Mouse (Mus musculus) CH12.LX (cell line): ENCODE measurements around the gene Eid1. TPM values are rescaled to one million over a fixed set of nuclear protein-coding genes. Genes with fewer than 3 reads are reported as not detected.

Source experiments
- DNase-seq: peaks from one replicate; pipeline ENCODE4 v3.0.0-alpha.2; 2013; ENCODE audit errors: extremely low read depth
- H3K27ac ChIP-seq: 2 replicates; pipeline ENCODE4 v1.5.1; 2012; ENCODE audit warnings: low read depth, mild to moderate bottlenecking, control low read depth, moderate library complexity; ENCODE audit not compliant: insufficient read depth
- H3K27me3 ChIP-seq: replicated peaks from 2 replicates; pipeline ENCODE3; 2012; ENCODE audit warnings: inconsistent platforms
- H3K36me3 ChIP-seq, 2 experiments: replicated peaks in 1 of 2; 2 replicates each; pipeline versions ENCODE3 to v1.6.1; 2012; ENCODE audit warnings: inconsistent platforms in 1 of 2, low read length in 1 of 2, mild to moderate bottlenecking in 1 of 2, mixed read lengths in 1 of 2, moderate library complexity in 1 of 2; ENCODE audit not compliant: control insufficient read depth in 1 of 2, insufficient read depth in 1 of 2
- H3K4me1 ChIP-seq, 2 experiments: 2 replicates each; pipeline ENCODE4 v1.6.1; 2012; ENCODE audit warnings: inconsistent platforms in 1 of 2, moderate library complexity in 1 of 2; ENCODE audit not compliant: insufficient read depth in 2 of 2, control insufficient read depth in 1 of 2
- H3K4me2 ChIP-seq: 2 replicates; pipeline ENCODE4 v1.6.1; 2012; ENCODE audit warnings: low read depth, mild to moderate bottlenecking, control low read depth; ENCODE audit not compliant: poor library complexity, insufficient read depth, severe bottlenecking
- H3K4me3 ChIP-seq, 3 experiments: fragments of 150-350 bp in 1 of 3; sonication (generic) in 1 of 3; replicated peaks in 1 of 3; 2 replicates each; pipeline versions ENCODE3 to v1.5.1; 2011 to 2012; ENCODE audit warnings: low read depth in 2 of 3, low read length in 2 of 3, mild to moderate bottlenecking in 2 of 3, moderate library complexity in 2 of 3, control low read depth in 1 of 3, improper control_type of control experiment in 1 of 3, inconsistent platforms in 1 of 3, mixed read lengths in 1 of 3; ENCODE audit not compliant: poor library complexity in 1 of 3
- H3K79me2 ChIP-seq: replicated peaks from 2 replicates; pipeline ENCODE4 v1.6.1; 2012; ENCODE audit warnings: mild to moderate bottlenecking, moderate library complexity; ENCODE audit not compliant: control insufficient read depth, poor library complexity, insufficient read depth, severe bottlenecking; ENCODE audit errors: extremely low read depth
- H3K9ac ChIP-seq: 2 replicates; pipeline ENCODE4 v1.6.1; 2012; ENCODE audit warnings: low read depth, mild to moderate bottlenecking, control low read depth, moderate library complexity; ENCODE audit not compliant: insufficient read depth
- H3K9me3 ChIP-seq: replicated peaks from 2 replicates; pipeline ENCODE3; 2012; ENCODE audit warnings: low read length, inconsistent platforms, mixed read lengths
- CTCF ChIP-seq, 2 experiments: IDR thresholded peaks in 1 of 2; conservative IDR thresholded peaks in 1 of 2; 2 replicates each; pipeline ENCODE4 v1.5.1; 2011 to 2012; ENCODE audit warnings: low read depth in 2 of 2, low read length in 2 of 2, improper control_type of control experiment in 1 of 2, inconsistent platforms in 1 of 2, mild to moderate bottlenecking in 1 of 2, moderate library complexity in 1 of 2
- E2F4 ChIP-seq: IDR thresholded peaks from 2 replicates; pipeline ENCODE4 v1.6.1; 2011; ENCODE audit warnings: low read depth, low read length, improper control_type of control experiment; ENCODE audit not compliant: insufficient replicate concordance
- ELF1 ChIP-seq: IDR thresholded peaks from 2 replicates; pipeline ENCODE4 v1.6.1; 2014; ENCODE audit warnings: low read depth, mild to moderate bottlenecking, inconsistent platforms, low read length, improper control_type of control experiment
- JUN ChIP-seq: IDR thresholded peaks from 2 replicates; pipeline ENCODE4 v1.6.1; 2011; ENCODE audit warnings: low read depth, mild to moderate bottlenecking, low read length, improper control_type of control experiment, moderate library complexity; ENCODE audit not compliant: insufficient read depth
- KAT2A ChIP-seq: IDR thresholded peaks from 2 replicates; pipeline ENCODE4 v1.6.1; 2012; ENCODE audit warnings: low read length, improper control_type of control experiment, inconsistent platforms; ENCODE audit not compliant: insufficient replicate concordance
- MAFK ChIP-seq: IDR thresholded peaks from 2 replicates; pipeline ENCODE4 v1.6.1; 2011; ENCODE audit warnings: low read length, improper control_type of control experiment; ENCODE audit not compliant: insufficient replicate concordance
- MYC ChIP-seq: IDR thresholded peaks from 2 replicates; pipeline ENCODE4 v1.6.1; 2011; ENCODE audit warnings: low read depth, mild to moderate bottlenecking, improper control_type of control experiment, low read length
- NRF1 ChIP-seq: IDR thresholded peaks from 2 replicates; pipeline ENCODE4 v1.6.1; 2014; ENCODE audit warnings: low read depth, mild to moderate bottlenecking, inconsistent platforms, low read length, improper control_type of control experiment, moderate library complexity
- PAX5 ChIP-seq: IDR thresholded peaks from 2 replicates; pipeline ENCODE4 v1.6.1; 2012; ENCODE audit warnings: low read length, inconsistent platforms, mixed read lengths
- POLR2A ChIP-seq: IDR thresholded peaks from 2 replicates; pipeline ENCODE4 v1.6.1; 2011; ENCODE audit warnings: low read depth, mild to moderate bottlenecking, improper control_type of control experiment, low read length
- POLR2AphosphoS2 ChIP-seq: IDR thresholded peaks from 2 replicates; pipeline ENCODE4 v1.6.1; 2011; ENCODE audit warnings: low read depth, low read length, improper control_type of control experiment
- RAD21 ChIP-seq: IDR thresholded peaks from 2 replicates; pipeline ENCODE4 v1.6.1; 2011; ENCODE audit warnings: low read depth, mild to moderate bottlenecking, low read length, improper control_type of control experiment, moderate library complexity
- RCOR1 ChIP-seq: conservative IDR thresholded peaks from 2 replicates; pipeline ENCODE4 v1.6.1; 2012; ENCODE audit warnings: low read depth, mild to moderate bottlenecking, inconsistent platforms, low read length, improper control_type of control experiment
- SIN3A ChIP-seq: IDR thresholded peaks from 2 replicates; pipeline ENCODE4 v1.6.1; 2012; ENCODE audit warnings: low read length, improper control_type of control experiment, inconsistent platforms
- TBP ChIP-seq: conservative IDR thresholded peaks from 2 replicates; pipeline ENCODE4 v1.6.1; 2011; ENCODE audit warnings: low read depth, low read length, improper control_type of control experiment
- TCF12 ChIP-seq: IDR thresholded peaks from 2 replicates; pipeline ENCODE4 v1.6.1; 2014; ENCODE audit warnings: low read depth, mild to moderate bottlenecking, inconsistent platforms, low read length, improper control_type of control experiment
- UBTF ChIP-seq: IDR thresholded peaks from 2 replicates; pipeline ENCODE4 v1.6.1; 2012; ENCODE audit warnings: low read depth, mild to moderate bottlenecking, inconsistent platforms, low read length, improper control_type of control experiment, moderate library complexity
- USF1 ChIP-seq: IDR thresholded peaks from 2 replicates; pipeline ENCODE4 v1.6.1; 2014; ENCODE audit warnings: low read depth, mild to moderate bottlenecking, inconsistent platforms, low read length, improper control_type of control experiment
- USF2 ChIP-seq: conservative IDR thresholded peaks from 2 replicates; pipeline ENCODE4 v1.6.1; 2011; ENCODE audit warnings: low read depth, low read length, improper control_type of control experiment
- ZC3H11A ChIP-seq: IDR thresholded peaks from 2 replicates; pipeline ENCODE4 v1.6.1; 2012; ENCODE audit warnings: low read depth, mild to moderate bottlenecking, inconsistent platforms, low read length, improper control_type of control experiment
- ZKSCAN1 ChIP-seq: IDR thresholded peaks from 2 replicates; pipeline ENCODE4 v1.6.1; 2012; ENCODE audit warnings: low read depth, inconsistent platforms, low read length, improper control_type of control experiment, borderline replicate concordance
- ZMIZ1 ChIP-seq: IDR thresholded peaks from 2 replicates; pipeline ENCODE4 v1.6.1; 2012; ENCODE audit warnings: low read depth, mild to moderate bottlenecking, inconsistent platforms, low read length, improper control_type of control experiment
- ZNF384 ChIP-seq: IDR thresholded peaks from 2 replicates; pipeline ENCODE4 v1.6.1; 2012; ENCODE audit warnings: low read depth, low read length, improper control_type of control experiment, inconsistent platforms
- dilution Hi-C: fragments of 300-500 bp; cut with MboI; formaldehyde crosslinking; loops from 2 replicates; pipeline ENCODE4 v1.14.3; 2020; ENCODE audit warnings: low sequenced_read_pairs; ENCODE audit not compliant: extremely low pct_unique_long_range_greater_than_20kb, extremely low pct_ligation_motif_present
- in situ Hi-C: fragments of 300-500 bp; cut with MboI; formaldehyde crosslinking; loops from 3 replicates; pipeline ENCODE4 v1.14.3; 2019; ENCODE audit warnings: low sequenced_read_pairs, low pct_ligation_motif_present, low pct_unique_long_range_greater_than_20kb, mixed read lengths
- polyA plus RNA-seq: library from polyadenylated mRNA; unstranded; fragments of >175 nt; gene quantifications from 2 replicates; pipeline ENCODE4 v1.2.1, GENCODE M21; 2012; ENCODE audit warnings: low read depth; ENCODE audit not compliant: insufficient read length
- total RNA-seq, 2 experiments: library from RNA; depleted of rRNA; stranded (reverse); fragments of 300-350 nt in 1 of 2; fragments of >200 nt in 1 of 2; gene quantifications; 2 replicates each; pipeline ENCODE4 v1.2.3; 2012 to 2014

Gene Eid1
- total and polyA plus RNA-seq, 3 experiments = 15.4 to 39.8 (median 20.4) TPM

- dilution Hi-C loops (no loop called here), in situ Hi-C loops (loop anchor here (25.0 kb wide), 1 partner anchor 386 kb away; the partner anchor contains the start of gene Fgf7)
Observed at GRCm38 (mm10) chr2:125651563-125651962, 21.3 kb upstream of the Eid1 start.

GRCm38 (mm10) chr2:125653286-125653685 lies 19.6 kb upstream of the Eid1 start:
- Histone ChIP-seq H3K79me2 (no peaks in the 10 kb centered on the region), H3K27ac (no peak overlapping the region), H3K4me2 (no peak overlapping the region), H3K4me1 (peaks cover 0 to 6% of the 10 kb centered on the region in 2 experiments; a peak in 1 of 4 replicates), H3K4me3 (no peak overlapping the region), H3K36me3 (no peaks in the 10 kb centered on the region), H3K9ac (no peak overlapping the region), H3K9me3 (peaks cover under 1% of the 10 kb centered on the region), H3K27me3 (no peaks in the 10 kb centered on the region)
- no peak for DNase-seq
- in situ Hi-C loops = loop anchor here (25.0 kb wide), 1 partner anchor 384 kb away; the partner anchor contains the start of gene Fgf7
- no peak for TF ChIP-seq TCF12
- TF ChIP-seq NRF1 = no peak
- TF ChIP-seq POLR2AphosphoS2 = no peak
- no peak for TF ChIP-seq E2F4
- no peak for TF ChIP-seq MAFK
- TF ChIP-seq SIN3A = no peak
- TF ChIP-seq CTCF (conservative IDR thresholded peaks at IDR 0.05 in 1 of 2, IDR thresholded peaks at IDR 0.05 in 1 of 2; ENCODE audit: low read depth in 2 of 2, low read length in 2 of 2) = no peak
- dilution Hi-C loops = no loop called here

More at GRCm38 (mm10) chr2:125651563-125651962, 21.3 kb upstream of the Eid1 start:
- Histone ChIP-seq H3K4me2 (peak overlapping the region; percentile 53), H3K9ac (0 out of 2 replicates have a peak overlapping the region, but pooled peaks have one; percentile 7), H3K79me2 (no peaks in the 10 kb centered on the region), H3K27ac (no peak overlapping the region), H3K4me1 (peaks cover 0 to 6% of the 10 kb centered on the region in 2 experiments; a peak in 1 of 4 replicates), H3K27me3 (no peaks in the 10 kb centered on the region), H3K36me3 (no peaks in the 10 kb centered on the region), H3K9me3 (no peaks in the 10 kb centered on the region), H3K4me3 (no peak overlapping the region)
- TF ChIP-seq UBTF (no peak), USF2 (no peak), MYC (no peak), ELF1 (no peak), PAX5 (no peak), POLR2A (no peak), NRF1 (no peak), RCOR1 (no peak), TBP (no peak), USF1 (no peak), ZKSCAN1 (no peak), KAT2A (no peak), TCF12 (no peak), SIN3A (no peak), JUN (no peak), ZC3H11A (no peak), CTCF (conservative IDR thresholded peaks at IDR 0.05 in 1 of 2, IDR thresholded peaks at IDR 0.05 in 1 of 2; ENCODE audit: low read depth in 2 of 2, low read length in 2 of 2) (no peak), ZNF384 (no peak), RAD21 (no peak), ZMIZ1 (no peak)
- no peak for DNase-seq
